24 mouse cellular contexts compared by ENCODE assay signal in the genomic region with DNA sequence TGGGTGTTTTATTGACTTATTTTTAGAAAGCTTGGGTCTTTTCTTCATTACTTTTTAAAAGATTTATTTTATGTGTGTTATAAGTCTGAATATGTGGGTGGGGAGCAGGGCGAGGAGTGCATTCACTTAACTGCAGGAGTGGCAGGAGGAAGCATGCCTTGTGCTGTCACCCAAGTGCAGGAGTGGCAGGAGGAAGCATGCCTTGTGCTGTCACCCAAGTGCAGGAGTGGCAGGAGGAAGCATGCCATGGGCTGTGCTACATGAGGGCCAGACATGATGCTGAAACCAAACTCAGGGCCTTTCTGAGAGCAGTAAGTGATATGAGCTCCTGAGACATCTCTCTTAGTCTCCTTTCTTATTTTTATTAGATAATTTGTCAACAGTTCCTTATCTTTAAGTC.
DNase-seq lines count a peak whose midpoint lies in the region; ATAC-seq and TF ChIP-seq lines count a peak whose summit lies in the region.
"Had no signal": no experiment of that assay in that cellular context is flagged by ENCODE, and none has a peak within 500 bp of the region (broad histone marks: within the 10 kb centered on the region; RNA-seq: fewer than 3 reads in every experiment).

No protein-coding gene starts in this region.

- H3K4me1 ChIP-seq in MEL (ENCODE audit: control insufficient read depth in 1 of 2, insufficient read depth in 2 of 2, low read length in 2 of 2): no peaks in the 10 kb centered on the region
- no peaks in the 10 kb centered on the region for H3K4me1 ChIP-seq in midbrain, embryonic 14.5 days (ENCODE audit: control insufficient read depth, insufficient read depth, low read length)
- H3K4me1 ChIP-seq: embryonic facial prominence, embryonic 10.5 days; embryonic facial prominence, embryonic 13.5 days; forebrain, embryonic 12.5 days; forebrain, embryonic 15.5 days; hindbrain, embryonic 12.5 days; hindbrain, embryonic 15.5 days had no signal

- H3K27ac ChIP-seq in MEL (ENCODE audit: control insufficient read depth, low read depth, low read length): no peak overlapping the region
- no peak overlapping the region for H3K27ac ChIP-seq in midbrain, embryonic 14.5 days (replicated peaks; ENCODE audit: low read depth, low read length)
- H3K27ac ChIP-seq: embryonic facial prominence, embryonic 10.5 days; embryonic facial prominence, embryonic 13.5 days; forebrain, embryonic 12.5 days; forebrain, embryonic 15.5 days; heart, adult 2 months; hindbrain, embryonic 12.5 days; hindbrain, embryonic 15.5 days had no signal

- ATAC-seq in common myeloid progenitor, adult 5-6 weeks (replicated peaks; ENCODE audit: low read depth, poor library complexity, severe bottlenecking): 0 out of 2 replicates have a peak, but pooled peaks have one; percentile 36
- no peak for ATAC-seq in midbrain, embryonic 14.5 days (ENCODE audit: low FRiP score, low TSS enrichment)
- ATAC-seq: activated CD4-positive, CD25-positive, alpha-beta regulatory T cell, adult 4 months; CD4-positive, CD25-positive, alpha-beta regulatory T cell, adult 4 months; forebrain, embryonic 15.5 days had no signal

- no peaks in the 10 kb centered on the region for H3K9me3 ChIP-seq in MEL (replicated peaks; ENCODE audit: insufficient read depth, low read length)
- no peaks in the 10 kb centered on the region for H3K9me3 ChIP-seq in midbrain, embryonic 14.5 days (ENCODE audit: control insufficient read depth, low read length)
- H3K9me3 ChIP-seq: embryonic facial prominence, embryonic 10.5 days; embryonic facial prominence, embryonic 13.5 days; forebrain, embryonic 12.5 days; forebrain, embryonic 15.5 days; hindbrain, embryonic 12.5 days; hindbrain, embryonic 15.5 days had no signal

- DNase-seq in layer of hippocampus, adult 9-11 months: peak; percentile 37
- DNase-seq in layer of hippocampus, adult 9-10 months (ENCODE audit: low spot score): no peak
- DNase-seq in MEL (ENCODE audit: low read depth, low spot score): no peak
- DNase-seq in midbrain, embryonic 14.5 days: no peak
- no peak for DNase-seq in cerebellum, postnatal 10 days
- DNase-seq: adrenal gland, postnatal 10 days; adrenal gland, postnatal 36 days; cerebellum, adult 18-20 months; cerebellum, adult 9-10 months; cerebellum, postnatal 25 days; embryo, embryonic 11 days; gastrocnemius, postnatal 25 days; heart, adult 2 months had no signal

- no peak for TF ChIP-seq RAD21 in MEL (IDR thresholded peaks at IDR 0.05; ENCODE audit: low read depth, low read length)

- TF ChIP-seq EP300 in MEL (IDR thresholded peaks at IDR 0.05; ENCODE audit: low read depth in 1 of 2, low read length in 2 of 2): no peak

- no peak overlapping the region for H3K4me2 ChIP-seq in midbrain, embryonic 14.5 days (ENCODE audit: low read length)
- H3K4me2 ChIP-seq: embryonic facial prominence, embryonic 13.5 days; forebrain, embryonic 12.5 days; forebrain, embryonic 15.5 days; heart, embryonic 11.5 days; hindbrain, embryonic 12.5 days; hindbrain, embryonic 15.5 days had no signal

- no peak for TF ChIP-seq CTCF in MEL (IDR thresholded peaks at IDR 0.05 in 2 of 3, conservative IDR thresholded peaks at IDR 0.05 in 1 of 3; ENCODE audit: control insufficient read depth in 1 of 3, insufficient read depth in 1 of 3, low read depth in 2 of 3, low read length in 3 of 3, poor library complexity in 1 of 3, severe bottlenecking in 1 of 3)

- no peaks in the 10 kb centered on the region for H3K79me2 ChIP-seq in MEL (ENCODE audit: control insufficient read depth, insufficient read depth, low read length, poor library complexity)

- no peak overlapping the region for H3K9ac ChIP-seq in MEL (ENCODE audit: control insufficient read depth, low read depth, low read length, poor library complexity, severe bottlenecking)
- H3K9ac ChIP-seq in midbrain, embryonic 14.5 days (replicated peaks; ENCODE audit: low read length): no peak overlapping the region
- H3K9ac ChIP-seq: embryonic facial prominence, embryonic 13.5 days; forebrain, embryonic 12.5 days; forebrain, embryonic 15.5 days; hindbrain, embryonic 12.5 days; hindbrain, embryonic 15.5 days had no signal

- TF ChIP-seq POLR2A in MEL (IDR thresholded peaks at IDR 0.05; ENCODE audit: control insufficient read depth in 1 of 2, insufficient read depth in 1 of 2, low read depth in 1 of 2, low read length in 2 of 2, poor library complexity in 1 of 2): no peak

- H3K4me3 ChIP-seq in MEL (ENCODE audit: control insufficient read depth in 1 of 2, insufficient read depth in 1 of 2, low read depth in 2 of 2, low read length in 2 of 2): no peak overlapping the region
- H3K4me3 ChIP-seq in midbrain, embryonic 14.5 days (replicated peaks; ENCODE audit: low read depth, low read length): no peak overlapping the region
- H3K4me3 ChIP-seq: embryonic facial prominence, embryonic 10.5 days; embryonic facial prominence, embryonic 13.5 days; erythroblast, embryonic 14.5 days; forebrain, embryonic 12.5 days; forebrain, embryonic 15.5 days; heart, adult 2 months; hindbrain, embryonic 12.5 days; hindbrain, embryonic 15.5 days had no signal

- WGBS in midbrain, embryonic 14.5 days: 81% methylated on average over 1 of the region's 1 CpGs

- no peaks in the 10 kb centered on the region for H3K36me3 ChIP-seq in MEL (ENCODE audit: control insufficient read depth in 1 of 2, insufficient read depth in 2 of 2, low read length in 2 of 2)
- H3K36me3 ChIP-seq in midbrain, embryonic 14.5 days (ENCODE audit: control insufficient read depth, insufficient read depth, low read length): no peaks in the 10 kb centered on the region
- H3K36me3 ChIP-seq: embryonic facial prominence, embryonic 10.5 days; embryonic facial prominence, embryonic 13.5 days; forebrain, embryonic 12.5 days; forebrain, embryonic 15.5 days; hindbrain, embryonic 12.5 days; hindbrain, embryonic 15.5 days had no signal

- no peaks in the 10 kb centered on the region for H3K27me3 ChIP-seq in MEL (ENCODE audit: control insufficient read depth in 1 of 2, insufficient read depth in 2 of 2, low read length in 2 of 2)
- H3K27me3 ChIP-seq in midbrain, embryonic 14.5 days (ENCODE audit: control insufficient read depth, insufficient read depth, low read length): no peaks in the 10 kb centered on the region
- H3K27me3 ChIP-seq: embryonic facial prominence, embryonic 13.5 days; forebrain, embryonic 12.5 days; forebrain, embryonic 15.5 days; hindbrain, embryonic 12.5 days; hindbrain, embryonic 15.5 days had no signal

TF ChIP-seq in MEL, 35 proteins besides CTCF, POLR2A, EP300 and RAD21:
- TF ChIP-seq UBTF (IDR thresholded peaks at IDR 0.05; ENCODE audit: borderline replicate concordance, insufficient read depth, low read depth, low read length) (no peak), MXI1 (IDR thresholded peaks at IDR 0.05; ENCODE audit: low read depth, low read length) (peak; percentile 28; the same call in 1 of the 2 replicates)
TF ChIP-seq in MEL: peak in this region for 1.
